Mouse (Mus musculus) myocyte (in vitro differentiated cells): ENCODE measurements around the gene Gpr4.
A peak's percentile ranks its signal among the peaks of the same experiment; 100 is the strongest.

Source experiments
- CEBPB ChIP-seq: IDR thresholded peaks from 2 replicates; pipeline ENCODE4 v1.6.1; 2011; ENCODE audit warnings: mild to moderate bottlenecking, moderate library complexity; ENCODE audit not compliant: poor library complexity, insufficient read depth, severe bottlenecking
- E2F4 ChIP-seq: IDR thresholded peaks from one replicate; pipeline ENCODE4 v1.6.1; 2011; ENCODE audit warnings: mild to moderate bottlenecking, control low read depth, moderate library complexity; ENCODE audit not compliant: insufficient read depth
- MAX ChIP-seq: IDR thresholded peaks from one replicate; pipeline ENCODE4 v1.6.1; 2011; ENCODE audit warnings: low read depth, mild to moderate bottlenecking, control low read depth
- MYOG ChIP-seq, 3 experiments: IDR thresholded peaks; one replicate each; pipeline ENCODE4 v1.6.1; 2011; ENCODE audit warnings: control low read depth in 2 of 3, low read depth in 2 of 3, mild to moderate bottlenecking in 2 of 3; ENCODE audit not compliant: insufficient read length in 2 of 3, control insufficient read depth in 1 of 3, insufficient read depth in 1 of 3
- POLR2A ChIP-seq: IDR thresholded peaks from one replicate; pipeline ENCODE4 v1.6.1; 2011; ENCODE audit warnings: low read depth, mild to moderate bottlenecking, control low read depth, moderate library complexity; ENCODE audit not compliant: insufficient read length
- POLR2AphosphoS2 ChIP-seq: IDR thresholded peaks from one replicate; pipeline ENCODE4 v1.6.1; 2011; ENCODE audit warnings: low read depth, control low read depth; ENCODE audit not compliant: insufficient read length
- REST ChIP-seq: IDR thresholded peaks from one replicate; pipeline ENCODE4 v1.6.1; 2011; ENCODE audit warnings: mild to moderate bottlenecking, control low read depth, moderate library complexity; ENCODE audit not compliant: insufficient read depth, insufficient read length
- TCF12 ChIP-seq: IDR thresholded peaks from one replicate; pipeline ENCODE4 v1.6.1; 2011; ENCODE audit warnings: mild to moderate bottlenecking, control low read depth; ENCODE audit not compliant: poor library complexity, insufficient read depth, severe bottlenecking
- TCF3 ChIP-seq: IDR thresholded peaks from one replicate; pipeline ENCODE4 v1.6.1; 2011; ENCODE audit warnings: low read depth, control low read depth; ENCODE audit not compliant: insufficient read length
- USF1 ChIP-seq: IDR thresholded peaks from one replicate; pipeline ENCODE4 v1.6.1; 2011; ENCODE audit warnings: low read depth, mild to moderate bottlenecking, control low read depth, moderate library complexity

GRCm38 (mm10) chr7:19175708-19176515 lies 36.4 kb upstream of the Gpr4 start, which contains the start of gene Eml2:
- TF ChIP-seq E2F4 = no peak
- TF ChIP-seq POLR2A = no peak
- no peak for TF ChIP-seq MAX
- TF ChIP-seq USF1 = no peak
- TF ChIP-seq POLR2AphosphoS2 = no peak
- TF ChIP-seq CEBPB = no peak
- TF ChIP-seq REST = no peak
- peak; percentile 76 for TF ChIP-seq TCF12
- TF ChIP-seq MYOG (IDR thresholded peaks at IDR 0.05; ENCODE audit: control insufficient read depth in 1 of 3, insufficient read depth in 1 of 3, insufficient read length in 2 of 3, low read depth in 2 of 3) = no peak
- peak; percentile 58 for TF ChIP-seq TCF3
